Mouse (Mus musculus): ENCODE results near the gene Nf2. TPM values are rescaled to one million over a fixed set of nuclear protein-coding genes. Genes with fewer than 3 reads are reported as not detected.

Gene Nf2
- polyA plus RNA-seq, 1 experiment, result 90.2 TPM

GRCm38 (mm10) chr11:4854181-4854580, 4.8 kb upstream of the Nf2 start:
- no peaks in the 10 kb centered on the region for H3K4me1 ChIP-seq (ENCODE audit: control insufficient read depth, insufficient read depth, low read length)
- TF ChIP-seq CTCF (IDR thresholded peaks at IDR 0.05; ENCODE audit: control insufficient read depth, insufficient read depth, insufficient replicate concordance, low read depth, low read length) (no peak), POLR2A (IDR thresholded peaks at IDR 0.05; ENCODE audit: control insufficient read depth, low read depth, low read length) (no peak)
- no peak overlapping the region for H3K27ac ChIP-seq (ENCODE audit: control insufficient read depth, insufficient read depth, low read depth, low read length)
- H3K4me3 ChIP-seq (ENCODE audit: control insufficient read depth, low read depth, low read length), result no peak overlapping the region
- no peaks in the 10 kb centered on the region for H3K36me3 ChIP-seq (ENCODE audit: control insufficient read depth, insufficient read depth, low read length)
- H3K27me3 ChIP-seq (ENCODE audit: control insufficient read depth, insufficient read depth, low read length), result no peaks in the 10 kb centered on the region

DNA sequence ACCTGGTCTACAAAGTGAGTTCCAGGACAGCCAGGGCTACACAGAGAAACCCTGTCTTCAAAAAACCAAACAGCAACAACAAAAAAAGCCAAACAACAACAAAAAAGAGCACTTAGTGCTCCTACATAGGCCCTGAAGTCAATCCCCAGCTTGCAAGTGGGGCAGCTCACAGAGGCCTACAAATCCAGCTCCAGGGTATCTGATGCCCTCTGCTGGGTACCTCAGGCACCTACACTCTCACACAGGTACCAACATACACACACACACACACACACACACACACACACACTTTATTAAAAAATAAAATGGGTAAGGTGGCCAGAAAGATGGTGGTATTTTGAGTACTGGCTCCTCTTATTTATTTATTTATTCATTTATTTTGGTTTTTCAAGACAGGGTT, 3.7 kb upstream of the Nf2 start:
- Histone ChIP-seq H3K27ac (ENCODE audit: control insufficient read depth, insufficient read depth, low read depth, low read length) (no peak overlapping the region), H3K36me3 (ENCODE audit: control insufficient read depth, insufficient read depth, low read length) (no peaks in the 10 kb centered on the region), H3K27me3 (ENCODE audit: control insufficient read depth, insufficient read depth, low read length) (no peaks in the 10 kb centered on the region), H3K4me1 (ENCODE audit: control insufficient read depth, insufficient read depth, low read length) (no peaks in the 10 kb centered on the region; the same call in none of the 2 replicates), H3K4me3 (ENCODE audit: control insufficient read depth, low read depth, low read length) (no peak overlapping the region)
- TF ChIP-seq CTCF (IDR thresholded peaks at IDR 0.05; ENCODE audit: control insufficient read depth, insufficient read depth, insufficient replicate concordance, low read depth, low read length), result no peak
- no peak for TF ChIP-seq POLR2A (IDR thresholded peaks at IDR 0.05; ENCODE audit: control insufficient read depth, low read depth, low read length)

GRCm38 (mm10) chr11:4850404-4850803, 1.1 kb upstream of the Nf2 start:
- H3K27me3 ChIP-seq (ENCODE audit: control insufficient read depth, insufficient read depth, low read length), result no peaks in the 10 kb centered on the region
- no peaks in the 10 kb centered on the region; the same call in none of the 2 replicates for H3K4me1 ChIP-seq (ENCODE audit: control insufficient read depth, insufficient read depth, low read length)
- TF ChIP-seq POLR2A (IDR thresholded peaks at IDR 0.05; ENCODE audit: control insufficient read depth, low read depth, low read length) (no peak), CTCF (IDR thresholded peaks at IDR 0.05; ENCODE audit: control insufficient read depth, insufficient read depth, insufficient replicate concordance, low read depth, low read length) (no peak)
- H3K4me3 ChIP-seq (ENCODE audit: control insufficient read depth, low read depth, low read length), result no peak overlapping the region
- no peaks in the 10 kb centered on the region for H3K36me3 ChIP-seq (ENCODE audit: control insufficient read depth, insufficient read depth, low read length)
- no peak overlapping the region for H3K27ac ChIP-seq (ENCODE audit: control insufficient read depth, insufficient read depth, low read depth, low read length)

DNA sequence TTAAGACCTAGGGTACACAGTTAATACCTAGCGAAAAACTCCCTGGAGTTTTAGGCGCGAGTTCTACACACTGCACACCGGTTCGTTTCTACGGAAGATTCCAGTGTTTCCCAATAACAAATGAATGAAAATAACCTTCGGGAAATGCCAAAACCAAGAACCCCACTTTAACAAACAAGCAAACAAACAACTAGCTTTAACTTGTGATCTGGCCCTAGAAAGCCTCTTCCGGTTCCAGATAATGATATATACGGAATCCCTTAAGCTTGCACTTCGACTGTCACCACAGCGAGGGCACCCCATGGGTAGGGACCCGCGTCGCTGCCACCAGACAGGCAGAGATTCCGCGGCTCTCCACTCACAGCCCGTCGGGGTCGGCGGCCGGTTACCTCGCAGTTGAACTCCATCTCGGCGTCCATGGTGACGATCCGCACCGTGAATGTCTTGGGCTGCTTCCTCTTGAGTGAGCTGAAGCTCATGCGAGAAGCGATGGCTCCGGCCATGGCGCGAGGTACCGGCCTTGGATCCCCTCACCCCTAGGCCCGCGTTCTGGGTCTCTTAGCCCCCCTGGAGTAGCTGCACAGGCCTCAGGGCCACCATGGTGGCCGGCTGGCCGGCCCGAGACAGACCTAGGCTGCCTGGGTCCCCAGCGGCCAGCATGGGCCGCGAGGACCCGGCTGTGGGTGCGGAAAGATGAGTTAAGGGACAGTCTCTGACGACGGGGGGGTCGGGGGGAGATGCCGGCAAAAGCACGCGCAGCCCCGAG, 670 bp downstream of the Nf2 start:
- Histone ChIP-seq H3K4me1 (ENCODE audit: control insufficient read depth, insufficient read depth, low read length) (no peaks in the 10 kb centered on the region; the same call in none of the 2 replicates), H3K27ac (ENCODE audit: control insufficient read depth, insufficient read depth, low read depth, low read length) (peak overlapping the region; percentile 87), H3K27me3 (ENCODE audit: control insufficient read depth, insufficient read depth, low read length) (no peaks in the 10 kb centered on the region), H3K36me3 (ENCODE audit: control insufficient read depth, insufficient read depth, low read length) (no peaks in the 10 kb centered on the region), H3K4me3 (ENCODE audit: control insufficient read depth, low read depth, low read length) (peak overlapping the region; percentile 99)
- TF ChIP-seq CTCF (IDR thresholded peaks at IDR 0.05; ENCODE audit: control insufficient read depth, insufficient read depth, insufficient replicate concordance, low read depth, low read length) (no peak), POLR2A (IDR thresholded peaks at IDR 0.05; ENCODE audit: control insufficient read depth, low read depth, low read length) (peak; percentile 44; the same call in 1 of the 2 replicates)

DNA sequence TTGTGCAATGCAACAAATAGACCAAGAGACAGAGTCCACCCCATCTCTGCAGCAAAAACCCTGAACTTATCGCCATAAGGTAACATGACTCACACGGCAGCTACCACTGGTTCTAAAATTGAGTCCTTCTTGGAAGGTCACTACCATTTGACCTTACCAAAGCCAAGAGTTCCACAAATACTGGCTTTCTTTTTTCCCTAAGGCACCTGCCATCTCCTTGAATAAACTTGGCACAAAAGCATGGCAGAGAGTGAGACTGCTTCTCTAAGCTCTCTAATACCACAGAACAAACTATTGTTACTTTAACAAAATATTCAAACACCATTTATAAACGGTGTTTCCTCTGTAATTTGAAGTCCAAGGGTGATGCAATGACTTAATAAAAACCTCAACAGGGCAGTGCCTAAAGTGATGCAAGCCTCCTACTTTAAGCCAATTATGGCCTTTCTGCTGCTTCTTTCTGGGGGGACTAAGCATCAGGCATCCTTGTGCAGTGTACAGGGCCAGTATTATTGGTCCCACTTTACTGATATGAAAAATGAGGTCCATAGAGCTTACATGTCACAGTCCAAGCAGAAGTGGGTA, 8.3 kb downstream of the Nf2 start:
- Histone ChIP-seq H3K36me3 (ENCODE audit: control insufficient read depth, insufficient read depth, low read length) (no peaks in the 10 kb centered on the region), H3K27ac (ENCODE audit: control insufficient read depth, insufficient read depth, low read depth, low read length) (no peak overlapping the region), H3K4me1 (ENCODE audit: control insufficient read depth, insufficient read depth, low read length) (no peaks in the 10 kb centered on the region), H3K4me3 (ENCODE audit: control insufficient read depth, low read depth, low read length) (no peak overlapping the region), H3K27me3 (ENCODE audit: control insufficient read depth, insufficient read depth, low read length) (no peaks in the 10 kb centered on the region)
- TF ChIP-seq CTCF (IDR thresholded peaks at IDR 0.05; ENCODE audit: control insufficient read depth, insufficient read depth, insufficient replicate concordance, low read depth, low read length) (no peak), POLR2A (IDR thresholded peaks at IDR 0.05; ENCODE audit: control insufficient read depth, low read depth, low read length) (no peak)

DNA sequence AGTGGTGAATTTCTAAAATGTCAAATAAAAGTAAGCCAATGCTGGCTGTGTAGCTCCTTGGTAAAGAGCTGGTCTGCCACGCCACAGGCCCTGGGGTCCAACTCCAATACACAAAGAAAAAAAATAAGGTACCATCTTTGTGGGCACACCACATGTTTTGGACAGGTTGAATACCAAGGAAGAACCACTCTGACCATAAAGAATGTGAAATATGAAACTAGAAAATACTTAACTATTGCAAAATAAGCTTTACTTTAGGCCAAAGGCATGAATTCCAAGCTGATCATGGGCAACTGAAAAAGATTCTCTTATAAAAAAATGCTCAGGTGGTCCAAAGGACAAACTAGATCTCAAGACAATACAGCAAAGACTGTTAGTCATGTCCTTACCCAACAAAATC, 11.1 kb downstream of the Nf2 start:
- H3K4me3 ChIP-seq (ENCODE audit: control insufficient read depth, low read depth, low read length), result no peak overlapping the region
- H3K27me3 ChIP-seq (ENCODE audit: control insufficient read depth, insufficient read depth, low read length), result no peaks in the 10 kb centered on the region
- no peaks in the 10 kb centered on the region for H3K36me3 ChIP-seq (ENCODE audit: control insufficient read depth, insufficient read depth, low read length)
- peaks cover 5% of the 10 kb centered on the region for H3K4me1 ChIP-seq (ENCODE audit: control insufficient read depth, insufficient read depth, low read length)
- no peak for TF ChIP-seq POLR2A (IDR thresholded peaks at IDR 0.05; ENCODE audit: control insufficient read depth, low read depth, low read length)
- no peak for TF ChIP-seq CTCF (IDR thresholded peaks at IDR 0.05; ENCODE audit: control insufficient read depth, insufficient read depth, insufficient replicate concordance, low read depth, low read length)
- no peak overlapping the region for H3K27ac ChIP-seq (ENCODE audit: control insufficient read depth, insufficient read depth, low read depth, low read length)

DNA sequence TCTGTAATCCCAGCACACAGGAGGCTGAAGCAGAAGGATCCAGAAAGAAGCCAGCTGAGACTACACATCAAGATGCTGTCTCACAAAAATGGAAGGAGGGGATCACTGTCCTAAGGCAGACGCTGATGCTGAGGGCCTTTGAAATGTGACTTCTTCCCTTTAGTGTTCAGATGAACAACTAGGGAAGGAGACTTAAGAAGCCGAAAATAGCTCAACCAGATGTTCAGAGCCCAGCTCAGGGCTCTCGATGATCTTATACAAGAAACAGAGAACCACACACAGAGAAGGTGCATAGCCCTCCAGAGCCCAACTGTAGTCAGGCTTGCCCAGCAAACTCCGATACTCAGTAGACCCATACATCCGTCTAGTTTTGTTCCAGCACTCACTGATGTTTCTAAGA, 12.0 kb downstream of the Nf2 start:
- H3K36me3 ChIP-seq (ENCODE audit: control insufficient read depth, insufficient read depth, low read length), result no peaks in the 10 kb centered on the region
- no peak for TF ChIP-seq POLR2A (IDR thresholded peaks at IDR 0.05; ENCODE audit: control insufficient read depth, low read depth, low read length)
- TF ChIP-seq CTCF (IDR thresholded peaks at IDR 0.05; ENCODE audit: control insufficient read depth, insufficient read depth, insufficient replicate concordance, low read depth, low read length), result no peak
- H3K27me3 ChIP-seq (ENCODE audit: control insufficient read depth, insufficient read depth, low read length), result no peaks in the 10 kb centered on the region
- no peak overlapping the region for H3K27ac ChIP-seq (ENCODE audit: control insufficient read depth, insufficient read depth, low read depth, low read length)
- H3K4me3 ChIP-seq (ENCODE audit: control insufficient read depth, low read depth, low read length), result no peak overlapping the region
- peaks cover 5% of the 10 kb centered on the region for H3K4me1 ChIP-seq (ENCODE audit: control insufficient read depth, insufficient read depth, low read length)
